Comparison of ENCODE assay signal across 8 mouse cellular contexts in the genomic region with DNA sequence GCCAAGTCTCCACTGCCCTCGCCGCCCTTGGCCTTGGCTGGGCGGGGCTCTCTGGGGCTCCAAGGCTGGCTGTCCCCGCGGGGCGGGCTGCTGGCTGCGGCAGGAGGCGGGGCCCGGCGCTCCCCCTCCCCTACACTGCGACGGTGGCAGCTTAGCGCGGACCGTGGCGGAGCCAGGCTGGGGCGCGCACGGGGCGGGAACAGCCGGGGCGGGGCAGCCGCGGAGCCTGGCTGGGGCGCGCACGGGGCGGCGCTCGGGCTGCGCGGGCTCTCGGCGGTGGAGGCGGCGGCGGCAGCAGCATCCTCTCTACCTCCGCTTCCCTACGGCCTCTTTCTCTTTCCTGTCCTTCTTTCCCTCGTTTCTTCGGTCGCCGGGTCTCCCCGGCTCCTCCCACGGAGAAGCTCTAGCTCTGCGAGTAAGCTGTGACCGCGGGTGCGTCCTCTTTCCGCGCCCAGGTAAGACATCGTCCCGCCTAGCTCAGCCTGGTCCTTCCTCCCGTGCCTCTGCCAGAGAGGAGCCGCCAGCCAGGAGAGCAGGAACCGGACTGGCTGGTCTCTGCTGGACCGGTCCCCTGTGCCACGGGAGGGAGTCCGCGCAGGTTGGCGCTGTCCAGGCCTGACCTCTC. TPM values are rescaled to one million over a fixed set of nuclear protein-coding genes. Genes with fewer than 3 reads are reported as not detected.
DNase-seq lines count a peak whose midpoint lies in the region; ATAC-seq and TF ChIP-seq lines count a peak whose summit lies in the region.

Gene Map2 (plus strand): TSS at position 233 of the 625 bp plus-strand sequence.

- peak within 1 kb of the TSS; percentile 96 for H3K27ac ChIP-seq in hindbrain, embryonic 13.5 days
- 0 out of 2 replicates have a peak within 1 kb of the TSS, but pooled peaks have one; percentile 14 for H3K27ac ChIP-seq in lung, postnatal 0 days (ENCODE audit: low read length)

- no peak for TF ChIP-seq CTCF in lung, postnatal 0 days (IDR thresholded peaks at IDR 0.05)

- peak; percentile 96 for ATAC-seq in hindbrain, embryonic 13.5 days (ENCODE audit: low FRiP score)
- ATAC-seq in lung, postnatal 0 days: peak; percentile 99

- H3K9me3 ChIP-seq in hindbrain, embryonic 13.5 days: no peaks in the 10 kb centered on the region
- no peaks in the 10 kb centered on the region for H3K9me3 ChIP-seq in lung, postnatal 0 days (ENCODE audit: low read length)

- 0 out of 2 replicates have a peak, but pooled peaks cover 10% of the 10 kb centered on the region for H3K36me3 ChIP-seq in hindbrain, embryonic 13.5 days
- H3K36me3 ChIP-seq in lung, postnatal 0 days (ENCODE audit: insufficient read depth, low read length): no peaks in the 10 kb centered on the region

- no peak for TF ChIP-seq EP300 in lung, postnatal 0 days (IDR thresholded peaks at IDR 0.05)

- H3K4me2 ChIP-seq in hindbrain, embryonic 13.5 days: peak within 1 kb of the TSS; percentile 59
- peak within 1 kb of the TSS; percentile 66 for H3K4me2 ChIP-seq in lung, postnatal 0 days (replicated peaks; ENCODE audit: low read depth, low read length)

- H3K27me3 ChIP-seq in hindbrain, embryonic 13.5 days: no peaks in the 10 kb centered on the region
- no peaks in the 10 kb centered on the region for H3K27me3 ChIP-seq in lung, postnatal 0 days (replicated peaks; ENCODE audit: insufficient read depth, low read length)

- peak within 1 kb of the TSS; percentile 97 for H3K9ac ChIP-seq in hindbrain, embryonic 13.5 days
- H3K9ac ChIP-seq in lung, postnatal 0 days (replicated peaks; ENCODE audit: low read depth): no peak within 1 kb of the TSS

- peaks cover 32% of the 10 kb centered on the region for H3K4me1 ChIP-seq in hindbrain, embryonic 13.5 days (replicated peaks)
- H3K4me1 ChIP-seq in lung, postnatal 0 days (ENCODE audit: insufficient read depth, low read depth, low read length): no peaks in the 10 kb centered on the region

- DNase-seq in ZHBTc4 (ENCODE audit: low read depth, low spot score): peak; percentile 88
- DNase-seq in cerebellum, postnatal 14 days: peak; percentile 86 to 92
- peak; percentile 85 to 89 for DNase-seq in frontal cortex, postnatal 36 days (ENCODE audit: low spot score in 2 of 2)
- peak; percentile 66 to 80 for DNase-seq in layer of hippocampus, postnatal 25 days (ENCODE audit: extremely low spot score in 1 of 2, low spot score in 1 of 2)
- DNase-seq in lung, postnatal 0 days (ENCODE audit: low spot score): peak; percentile 87
- DNase-seq in retina, adult 2 months (ENCODE audit: low read depth, low spot score): peak; percentile 75
- peak; percentile 77 for DNase-seq in urinary bladder, postnatal 14 days (ENCODE audit: low spot score)

- peak within 1 kb of the TSS; percentile 93 for H3K4me3 ChIP-seq in hindbrain, embryonic 13.5 days
- H3K4me3 ChIP-seq in lung, postnatal 0 days (ENCODE audit: low read depth, low read length): peak within 1 kb of the TSS; percentile 44

- WGBS in hindbrain, embryonic 13.5 days: under 1% methylated on average over 38 of the region's 61 CpGs
- under 1% methylated on average over 47 of the region's 61 CpGs for WGBS in lung, postnatal 0 days

RNA-seq across cellular contexts. Expression of gene Map2, which starts in this region (rescaled TPM):
- polyA plus RNA-seq in hindbrain, embryonic 13.5 days (2015; fragmentation: Nextera tagmentation; extraction: Ambion mirVana): 442 and 445 TPM in 2 replicates
- 1,000 to 10,000 TPM in 1 of 2 experiments, 100 to 1,000 TPM in 1; 974 to 1,066 TPM for total RNA-seq in layer of hippocampus, postnatal 25 days (2021)
- polyA plus RNA-seq in lung, postnatal 0 days (2015; fragmentation: Nextera tagmentation; extraction: Ambion mirVana): 2.1 and 3.8 TPM in 2 replicates

Comparison
In these comparisons a context has a peak if more than half of its experiments do, and no peak if none do; other contexts are left out.
1. Peak in every context shown above with its lines: DNase-seq, ATAC-seq, H3K4me3 ChIP-seq and H3K27ac ChIP-seq.
2. RNA of gene Map2 (polyA plus RNA-seq): 442 to 445 TPM in hindbrain, embryonic 13.5 days; 2.1 to 3.8 TPM in lung, postnatal 0 days; every median in the first group is over 10 times any median in the second.